Mouse (Mus musculus) regulatory T cell (primary cell): ENCODE results near the gene Lca5l.

Experiments
- in situ Hi-C: fragments of 300-600 bp; cut with MboI, MseI; formaldehyde crosslinking; loops from one replicate; pipeline ENCODE4 v1.15.1; 2025; ENCODE audit warnings: high pct_unique_total_duplicates

The Lca5l gene

GRCm38 (mm10) chr16:96191531-96192506 lies at the start of gene Lca5l:
Gene Lca5l (minus strand): TSS chr16:96192271.
- in situ Hi-C loops, result no loop called here

DNA sequence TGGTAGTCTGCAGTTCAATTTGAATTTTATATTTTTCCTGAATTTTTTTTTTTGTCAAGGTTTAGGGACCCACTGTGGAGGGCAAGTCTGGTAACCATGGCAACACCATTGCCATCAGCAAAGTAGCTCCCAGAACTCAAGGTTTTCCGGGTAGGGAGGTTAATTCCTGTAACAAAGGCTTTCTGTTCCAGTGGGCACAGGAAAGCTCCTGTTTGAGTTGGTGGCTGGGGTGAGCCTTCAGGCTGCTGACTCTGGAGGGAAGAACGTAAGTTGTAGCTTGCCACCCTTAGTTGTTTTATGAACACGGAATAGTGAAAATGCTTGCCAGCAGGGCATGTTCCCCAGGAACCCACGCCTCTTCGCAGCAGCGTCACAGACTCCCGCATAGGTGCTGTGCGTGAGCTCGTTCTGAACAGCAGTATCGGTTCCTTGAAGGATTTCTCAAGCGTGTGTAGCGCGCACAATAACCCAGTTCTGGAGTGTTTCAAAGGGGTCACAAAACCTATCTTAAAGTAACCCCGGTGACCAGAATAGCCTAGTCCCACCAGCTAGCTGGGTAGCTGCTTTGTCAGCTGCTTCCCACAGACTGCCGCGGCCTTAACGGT lies 43.4 kb upstream of the Lca5l start, which contains the start of gene B3galt5:
Gene B3galt5 (plus strand): TSS at position 436 of the 605 bp plus-strand sequence.
- in situ Hi-C loops, result no loop called here

DNA sequence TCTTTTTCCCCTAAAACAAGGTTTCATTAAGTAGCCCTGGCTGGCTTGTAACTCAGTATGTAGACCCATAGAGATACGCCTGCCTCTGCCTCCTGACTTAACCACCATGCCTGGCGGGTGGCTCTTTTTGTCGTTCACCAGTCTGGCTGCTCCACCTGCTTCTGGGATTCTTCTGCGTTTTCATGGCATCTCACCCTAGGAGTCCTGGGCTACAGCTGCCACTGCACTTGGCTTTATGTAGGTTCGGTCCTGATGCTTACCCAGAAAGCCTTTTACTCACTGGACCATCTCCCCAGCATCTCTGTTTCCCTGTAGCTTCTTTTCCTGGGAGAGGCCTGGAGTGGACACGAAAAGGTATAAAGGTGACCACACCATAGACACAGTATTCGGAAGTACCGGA lies 41.9 kb upstream of the Lca5l start:
- in situ Hi-C loops, result no loop called here

- in situ Hi-C loops, result no loop called here
These were observed 39.9 kb upstream of the Lca5l start for GRCm38 (mm10) chr16:96231974-96232373.

DNA sequence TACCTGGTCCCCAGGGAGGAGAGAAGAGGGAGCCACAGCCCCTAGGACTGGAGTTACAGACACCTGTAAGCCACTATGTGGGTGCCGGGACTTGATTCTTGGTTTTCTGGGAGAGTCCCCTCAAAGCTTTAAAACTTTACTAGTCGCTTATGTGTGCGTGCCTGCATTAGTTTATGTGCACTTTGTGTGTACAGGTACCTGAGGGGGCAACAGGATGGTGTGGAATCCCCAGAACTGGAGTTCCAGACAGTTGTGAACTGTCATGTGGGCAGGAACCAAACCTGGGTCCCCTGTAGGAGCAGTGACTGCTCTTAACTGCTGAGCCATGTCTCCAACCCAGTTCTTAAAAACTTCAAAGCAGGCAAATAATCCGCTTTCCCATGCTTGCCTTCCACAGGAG lies 39.2 kb upstream of the Lca5l start:
- in situ Hi-C loops, result no loop called here

- in situ Hi-C loops, result no loop called here
These were observed 38.3 kb upstream of the Lca5l start for GRCm38 (mm10) chr16:96230411-96230810.

- in situ Hi-C loops, result loop anchor here (5.0 kb wide), 1 partner anchor 113 kb away; no protein-coding TSS in a partner anchor
These were observed 37.0 kb upstream of the Lca5l start for GRCm38 (mm10) chr16:96229044-96229555.

GRCm38 (mm10) chr16:96228438-96228837 lies 36.4 kb upstream of the Lca5l start:
- in situ Hi-C loops, result loop anchor here (5.0 kb wide), 1 partner anchor 114 kb away; no protein-coding TSS in a partner anchor

DNA sequence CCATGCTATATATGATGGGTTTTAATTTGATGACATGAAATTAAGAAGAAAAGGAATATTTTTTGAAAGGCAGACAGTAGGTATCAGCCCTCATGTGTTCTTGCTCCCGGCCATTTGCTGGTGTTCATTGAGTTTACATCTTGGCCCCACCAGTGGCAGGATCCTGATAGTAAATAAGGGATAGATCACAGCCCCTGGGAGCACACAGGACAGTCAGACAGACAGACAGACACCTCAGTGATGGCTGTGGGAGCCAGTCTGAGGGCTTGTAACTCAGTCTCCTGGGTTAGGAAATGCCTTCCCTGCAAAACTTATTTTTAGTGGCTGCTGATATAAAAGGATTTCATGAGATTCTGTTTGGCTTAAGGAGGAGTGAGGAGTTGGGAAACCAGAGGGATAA lies 30.4 kb upstream of the Lca5l start:
- in situ Hi-C loops, result no loop called here

DNA sequence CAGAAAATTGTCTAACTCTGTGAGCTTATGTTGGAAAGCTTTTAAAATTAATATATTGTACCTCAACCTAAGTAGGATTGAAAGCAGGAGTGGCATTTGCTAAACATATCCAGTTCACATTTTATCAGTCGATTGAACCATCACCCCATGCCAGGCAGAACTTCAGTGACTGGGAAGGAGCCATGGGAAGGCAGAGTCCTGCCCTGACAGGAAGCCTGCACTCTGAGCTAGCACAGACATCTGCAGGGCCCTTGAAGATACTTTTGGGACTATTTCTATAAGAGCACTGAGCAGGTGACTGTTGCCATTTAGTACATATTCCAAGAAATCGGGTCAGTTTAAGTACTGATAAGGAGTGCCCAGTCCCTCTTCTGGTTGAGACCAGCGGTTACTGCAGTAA lies 29.9 kb upstream of the Lca5l start:
- in situ Hi-C loops, result no loop called here

- in situ Hi-C loops, result no loop called here
These were observed 29.4 kb upstream of the Lca5l start for GRCm38 (mm10) chr16:96221491-96221890.

GRCm38 (mm10) chr16:96213027-96213426 lies 21.0 kb upstream of the Lca5l start:
- in situ Hi-C loops, result no loop called here

DNA sequence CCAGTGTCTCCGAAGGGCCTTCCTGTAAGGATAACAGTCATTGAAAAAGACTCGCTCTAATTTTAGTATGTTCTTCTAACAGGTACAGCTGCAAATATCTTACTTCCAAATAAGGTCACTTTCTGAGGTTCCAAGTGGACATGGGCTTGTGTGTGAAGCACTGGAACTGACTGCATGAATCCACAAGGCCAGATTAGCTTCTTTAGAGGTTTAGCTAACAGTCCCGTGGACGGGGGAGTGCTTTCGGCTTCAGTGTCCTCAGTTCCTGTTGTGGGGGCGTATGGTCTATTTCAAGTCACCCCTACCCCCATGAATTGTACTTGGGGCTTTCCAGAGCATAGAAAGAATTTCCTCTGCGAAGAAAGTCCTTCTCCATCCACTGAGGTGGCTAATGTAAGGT lies 18.8 kb upstream of the Lca5l start:
- in situ Hi-C loops, result no loop called here

DNA sequence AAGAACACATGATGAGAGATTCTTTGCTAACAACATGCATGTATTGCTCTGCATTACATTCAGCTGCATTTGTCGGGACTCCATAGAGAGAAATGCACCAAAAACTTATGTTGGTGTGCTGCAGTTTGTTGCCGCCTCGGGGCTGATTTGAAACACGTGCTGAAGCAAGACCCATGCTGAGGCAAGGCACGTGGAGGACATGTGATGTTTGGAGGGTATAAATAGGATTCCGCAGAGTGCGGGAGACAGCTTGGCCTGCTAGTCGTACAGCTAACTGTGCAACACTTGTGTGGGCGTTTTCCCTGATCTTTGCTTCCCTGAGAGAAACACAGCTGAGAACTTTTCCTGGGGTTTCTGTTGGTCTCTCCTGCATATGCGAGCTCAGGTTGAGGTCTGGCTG lies 17.7 kb upstream of the Lca5l start:
- in situ Hi-C loops, result no loop called here

GRCm38 (mm10) chr16:96201485-96202232 lies 9.6 kb upstream of the Lca5l start:
- in situ Hi-C loops, result no loop called here

GRCm38 (mm10) chr16:96200702-96201028 lies 8.6 kb upstream of the Lca5l start:
- in situ Hi-C loops, result no loop called here

- in situ Hi-C loops, result no loop called here
These were observed 8.0 kb upstream of the Lca5l start, which contains the start of gene Sh3bgr for GRCm38 (mm10) chr16:96199913-96200701. Gene Sh3bgr (plus strand): TSS chr16:96200450.

- in situ Hi-C loops, result no loop called here
These were observed 4.5 kb downstream of the Lca5l start for GRCm38 (mm10) chr16:96187619-96188018.

DNA sequence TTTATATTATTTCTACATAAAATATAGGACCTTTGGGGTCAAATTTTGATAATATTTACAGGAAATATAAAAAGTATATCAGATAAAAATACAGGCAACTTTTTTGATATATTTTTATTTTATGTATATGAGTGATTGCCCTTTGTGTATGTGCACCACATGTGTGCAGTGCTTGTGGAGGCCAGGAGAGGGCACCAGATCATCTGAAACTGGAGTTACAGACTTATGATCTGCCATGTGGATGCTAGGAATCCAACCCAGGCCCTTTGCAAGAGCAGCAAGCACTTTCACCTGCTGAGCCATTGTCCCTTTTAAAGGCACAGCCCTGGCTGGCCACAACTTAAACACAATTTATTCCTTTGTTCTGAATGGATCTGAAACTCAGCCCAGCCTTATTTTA lies 12.9 kb downstream of the Lca5l start:
- in situ Hi-C loops, result no loop called here

- in situ Hi-C loops, result no loop called here
These were observed 16.7 kb downstream of the Lca5l start for GRCm38 (mm10) chr16:96175399-96175798.

- in situ Hi-C loops, result no loop called here
These were observed 18.4 kb downstream of the Lca5l start for GRCm38 (mm10) chr16:96173648-96174047.
